Mouse (Mus musculus) CH12.LX (cell line): Measurements from ENCODE around the gene Lypd3. TPM values are rescaled to one million over a fixed set of nuclear protein-coding genes. Genes with fewer than 3 reads are reported as not detected.
"Not testable (repeated sequence)": the region's sequence is repeated elsewhere in the genome, so short reads cannot be mapped to it uniquely, and the experiment has no call there.

Source experiments
- DNase-seq: peaks from one replicate; pipeline ENCODE4 v3.0.0-alpha.2; 2013; ENCODE audit errors: extremely low read depth
- H3K27ac ChIP-seq: 2 replicates; pipeline ENCODE4 v1.5.1; 2012; ENCODE audit warnings: low read depth, mild to moderate bottlenecking, control low read depth, moderate library complexity; ENCODE audit not compliant: insufficient read depth
- H3K27me3 ChIP-seq: replicated peaks from 2 replicates; pipeline ENCODE3; 2012; ENCODE audit warnings: inconsistent platforms
- H3K36me3 ChIP-seq, 2 experiments: replicated peaks in 1 of 2; 2 replicates each; pipeline versions ENCODE3 to v1.6.1; 2012; ENCODE audit warnings: inconsistent platforms in 1 of 2, low read length in 1 of 2, mild to moderate bottlenecking in 1 of 2, mixed read lengths in 1 of 2, moderate library complexity in 1 of 2; ENCODE audit not compliant: control insufficient read depth in 1 of 2, insufficient read depth in 1 of 2
- H3K4me1 ChIP-seq, 2 experiments: 2 replicates each; pipeline ENCODE4 v1.6.1; 2012; ENCODE audit warnings: inconsistent platforms in 1 of 2, moderate library complexity in 1 of 2; ENCODE audit not compliant: insufficient read depth in 2 of 2, control insufficient read depth in 1 of 2
- H3K4me2 ChIP-seq: 2 replicates; pipeline ENCODE4 v1.6.1; 2012; ENCODE audit warnings: low read depth, mild to moderate bottlenecking, control low read depth; ENCODE audit not compliant: poor library complexity, insufficient read depth, severe bottlenecking
- H3K4me3 ChIP-seq, 3 experiments: fragments of 150-350 bp in 1 of 3; sonication (generic) in 1 of 3; replicated peaks in 1 of 3; 2 replicates each; pipeline versions ENCODE3 to v1.5.1; 2011 to 2012; ENCODE audit warnings: low read depth in 2 of 3, low read length in 2 of 3, mild to moderate bottlenecking in 2 of 3, moderate library complexity in 2 of 3, control low read depth in 1 of 3, improper control_type of control experiment in 1 of 3, inconsistent platforms in 1 of 3, mixed read lengths in 1 of 3; ENCODE audit not compliant: poor library complexity in 1 of 3
- H3K79me2 ChIP-seq: replicated peaks from 2 replicates; pipeline ENCODE4 v1.6.1; 2012; ENCODE audit warnings: mild to moderate bottlenecking, moderate library complexity; ENCODE audit not compliant: control insufficient read depth, poor library complexity, insufficient read depth, severe bottlenecking; ENCODE audit errors: extremely low read depth
- H3K9ac ChIP-seq: 2 replicates; pipeline ENCODE4 v1.6.1; 2012; ENCODE audit warnings: low read depth, mild to moderate bottlenecking, control low read depth, moderate library complexity; ENCODE audit not compliant: insufficient read depth
- H3K9me3 ChIP-seq: replicated peaks from 2 replicates; pipeline ENCODE3; 2012; ENCODE audit warnings: low read length, inconsistent platforms, mixed read lengths
- BHLHE40 ChIP-seq: IDR thresholded peaks from 2 replicates; pipeline ENCODE4 v1.6.1; 2011; ENCODE audit warnings: mild to moderate bottlenecking, low read depth, low read length, improper control_type of control experiment
- CHD1 ChIP-seq: IDR thresholded peaks from 2 replicates; pipeline ENCODE4 v1.6.1; 2012; ENCODE audit warnings: low read depth, low read length, improper control_type of control experiment, inconsistent platforms
- E2F4 ChIP-seq: IDR thresholded peaks from 2 replicates; pipeline ENCODE4 v1.6.1; 2011; ENCODE audit warnings: low read depth, low read length, improper control_type of control experiment; ENCODE audit not compliant: insufficient replicate concordance
- ETS1 ChIP-seq: conservative IDR thresholded peaks from 2 replicates; pipeline ENCODE4 v1.6.1; 2012; ENCODE audit warnings: low read depth, mild to moderate bottlenecking, inconsistent platforms, low read length, improper control_type of control experiment, moderate library complexity
- IRF4 ChIP-seq: IDR thresholded peaks from 2 replicates; pipeline ENCODE4 v1.6.1; 2014; ENCODE audit warnings: low read depth, mild to moderate bottlenecking, inconsistent platforms, low read length, improper control_type of control experiment
- JUN ChIP-seq: IDR thresholded peaks from 2 replicates; pipeline ENCODE4 v1.6.1; 2011; ENCODE audit warnings: low read depth, mild to moderate bottlenecking, low read length, improper control_type of control experiment, moderate library complexity; ENCODE audit not compliant: insufficient read depth
- JUND ChIP-seq: conservative IDR thresholded peaks from 2 replicates; pipeline ENCODE4 v1.6.1; 2011; ENCODE audit warnings: low read depth, low read length, improper control_type of control experiment
- MAFK ChIP-seq: IDR thresholded peaks from 2 replicates; pipeline ENCODE4 v1.6.1; 2011; ENCODE audit warnings: low read length, improper control_type of control experiment; ENCODE audit not compliant: insufficient replicate concordance
- MEF2A ChIP-seq: IDR thresholded peaks from 2 replicates; pipeline ENCODE4 v1.6.1; 2014; ENCODE audit warnings: low read depth, mild to moderate bottlenecking, inconsistent platforms, low read length, improper control_type of control experiment, borderline replicate concordance
- MXI1 ChIP-seq: IDR thresholded peaks from 2 replicates; pipeline ENCODE4 v1.6.1; 2011; ENCODE audit warnings: mild to moderate bottlenecking, low read depth, low read length, improper control_type of control experiment
- MYC ChIP-seq: IDR thresholded peaks from 2 replicates; pipeline ENCODE4 v1.6.1; 2011; ENCODE audit warnings: low read depth, mild to moderate bottlenecking, improper control_type of control experiment, low read length
- NRF1 ChIP-seq: IDR thresholded peaks from 2 replicates; pipeline ENCODE4 v1.6.1; 2014; ENCODE audit warnings: low read depth, mild to moderate bottlenecking, inconsistent platforms, low read length, improper control_type of control experiment, moderate library complexity
- PAX5 ChIP-seq: IDR thresholded peaks from 2 replicates; pipeline ENCODE4 v1.6.1; 2012; ENCODE audit warnings: low read length, inconsistent platforms, mixed read lengths
- POLR2A ChIP-seq: IDR thresholded peaks from 2 replicates; pipeline ENCODE4 v1.6.1; 2011; ENCODE audit warnings: low read depth, mild to moderate bottlenecking, improper control_type of control experiment, low read length
- RAD21 ChIP-seq: IDR thresholded peaks from 2 replicates; pipeline ENCODE4 v1.6.1; 2011; ENCODE audit warnings: low read depth, mild to moderate bottlenecking, low read length, improper control_type of control experiment, moderate library complexity
- RCOR1 ChIP-seq: conservative IDR thresholded peaks from 2 replicates; pipeline ENCODE4 v1.6.1; 2012; ENCODE audit warnings: low read depth, mild to moderate bottlenecking, inconsistent platforms, low read length, improper control_type of control experiment
- SIN3A ChIP-seq: IDR thresholded peaks from 2 replicates; pipeline ENCODE4 v1.6.1; 2012; ENCODE audit warnings: low read length, improper control_type of control experiment, inconsistent platforms
- TCF12 ChIP-seq: IDR thresholded peaks from 2 replicates; pipeline ENCODE4 v1.6.1; 2014; ENCODE audit warnings: low read depth, mild to moderate bottlenecking, inconsistent platforms, low read length, improper control_type of control experiment
- USF1 ChIP-seq: IDR thresholded peaks from 2 replicates; pipeline ENCODE4 v1.6.1; 2014; ENCODE audit warnings: low read depth, mild to moderate bottlenecking, inconsistent platforms, low read length, improper control_type of control experiment
- USF2 ChIP-seq: conservative IDR thresholded peaks from 2 replicates; pipeline ENCODE4 v1.6.1; 2011; ENCODE audit warnings: low read depth, low read length, improper control_type of control experiment
- ZC3H11A ChIP-seq: IDR thresholded peaks from 2 replicates; pipeline ENCODE4 v1.6.1; 2012; ENCODE audit warnings: low read depth, mild to moderate bottlenecking, inconsistent platforms, low read length, improper control_type of control experiment
- ZKSCAN1 ChIP-seq: IDR thresholded peaks from 2 replicates; pipeline ENCODE4 v1.6.1; 2012; ENCODE audit warnings: low read depth, inconsistent platforms, low read length, improper control_type of control experiment, borderline replicate concordance
- ZMIZ1 ChIP-seq: IDR thresholded peaks from 2 replicates; pipeline ENCODE4 v1.6.1; 2012; ENCODE audit warnings: low read depth, mild to moderate bottlenecking, inconsistent platforms, low read length, improper control_type of control experiment
- ZNF384 ChIP-seq: IDR thresholded peaks from 2 replicates; pipeline ENCODE4 v1.6.1; 2012; ENCODE audit warnings: low read depth, low read length, improper control_type of control experiment, inconsistent platforms
- dilution Hi-C: fragments of 300-500 bp; cut with MboI; formaldehyde crosslinking; loops from 2 replicates; pipeline ENCODE4 v1.14.3; 2020; ENCODE audit warnings: low sequenced_read_pairs; ENCODE audit not compliant: extremely low pct_unique_long_range_greater_than_20kb, extremely low pct_ligation_motif_present
- in situ Hi-C: fragments of 300-500 bp; cut with MboI; formaldehyde crosslinking; loops from 3 replicates; pipeline ENCODE4 v1.14.3; 2019; ENCODE audit warnings: low sequenced_read_pairs, low pct_ligation_motif_present, low pct_unique_long_range_greater_than_20kb, mixed read lengths
- polyA plus RNA-seq: library from polyadenylated mRNA; unstranded; fragments of >175 nt; gene quantifications from 2 replicates; pipeline ENCODE4 v1.2.1, GENCODE M21; 2012; ENCODE audit warnings: low read depth; ENCODE audit not compliant: insufficient read length
- total RNA-seq, 2 experiments: library from RNA; depleted of rRNA; stranded (reverse); fragments of 300-350 nt in 1 of 2; fragments of >200 nt in 1 of 2; gene quantifications; 2 replicates each; pipeline ENCODE4 v1.2.3; 2012 to 2014

Lypd3 gene
- total and polyA plus RNA-seq, 3 experiments = not detected

- DNase-seq = no peak
- Histone ChIP-seq H3K79me2 (no peaks in the 10 kb centered on the region), H3K9me3 (peaks cover 8% of the 10 kb centered on the region)
- TF ChIP-seq JUN (no peak), ETS1 (no peak), USF1 (no peak), TCF12 (no peak), RCOR1 (no peak), ZNF384 (no peak), MYC (no peak), NRF1 (no peak), MAFK (no peak), MEF2A (no peak), PAX5 (no peak), USF2 (no peak), SIN3A (no peak), IRF4 (no peak), E2F4 (no peak)
- TF ChIP-seq, all 38 proteins: peak for 0
- Histone ChIP-seq H3K4me3 (no peak overlapping the region), H3K27me3 (peaks cover 73% of the 10 kb centered on the region), H3K36me3 (no peaks in the 10 kb centered on the region), H3K4me2 (no peak overlapping the region), H3K9ac (no peak overlapping the region), H3K4me1 (no peaks in the 10 kb centered on the region), H3K27ac (no peak overlapping the region)
- dilution Hi-C loops = no loop called here
- in situ Hi-C loops = no loop called here
Measured at GRCm38 (mm10) chr7:24671944-24672439, 35.6 kb downstream of the Lypd3 start.

- peaks cover 70% of the 10 kb centered on the region for H3K27me3 ChIP-seq
Measured at GRCm38 (mm10) chr7:24676575-24676974, 40.2 kb downstream of the Lypd3 start, which contains the start of gene Tex101. Gene Tex101, minus strand, starts transcription at chr7:24676675.

GRCm38 (mm10) chr7:24684121-24684520 lies 47.8 kb downstream of the Lypd3 start:
- in situ Hi-C loops, H3K4me2 ChIP-seq, H3K79me2 ChIP-seq, DNase-seq, H3K4me3 ChIP-seq, H3K9ac ChIP-seq, dilution Hi-C loops, H3K36me3 ChIP-seq, H3K27ac ChIP-seq, H3K4me1 ChIP-seq, H3K9me3 ChIP-seq: not testable (repeated sequence)
- H3K27me3 ChIP-seq = peaks cover 33% of the 10 kb centered on the region

More at GRCm38 (mm10) chr7:24676575-24676974, 40.2 kb downstream of the Lypd3 start, which contains the start of gene Tex101:
- no peak for DNase-seq
- Histone ChIP-seq H3K4me3 (no peak within 1 kb of the TSS), H3K27ac (no peak within 1 kb of the TSS), H3K9me3 (peaks cover 7% of the 10 kb centered on the region), H3K9ac (no peak within 1 kb of the TSS), H3K36me3 (no peaks in the 10 kb centered on the region), H3K4me1 (no peaks in the 10 kb centered on the region), H3K4me2 (no peak within 1 kb of the TSS)
- dilution Hi-C loops (no loop called here), in situ Hi-C loops (no loop called here)
- TF ChIP-seq ZKSCAN1 = no peak
- no peak for TF ChIP-seq JUN
- no peak for TF ChIP-seq ETS1
- TF ChIP-seq ZC3H11A = no peak
- TF ChIP-seq JUND = no peak
- no peak for TF ChIP-seq BHLHE40
- TF ChIP-seq POLR2A = no peak
- TF ChIP-seq CHD1 = no peak
- no peak for TF ChIP-seq NRF1
- no peak for TF ChIP-seq PAX5
- no peak for TF ChIP-seq RAD21
- no peak for TF ChIP-seq MXI1
- no peak for TF ChIP-seq MAFK
- TF ChIP-seq MEF2A = no peak
- TF ChIP-seq RCOR1 = no peak
- no peak for TF ChIP-seq MYC
- no peak for TF ChIP-seq ZMIZ1
- TF ChIP-seq, all 38 proteins: peak for 0
- H3K79me2 ChIP-seq = no peaks in the 10 kb centered on the region
